In genomic region chr4:132198771-132199170, GRCm38 (mm10) we compare ENCODE assay signal across 24 mouse cellular contexts. TPM values are rescaled to one million over a fixed set of nuclear protein-coding genes. Genes with fewer than 3 reads are reported as not detected.
DNase-seq lines count a peak whose midpoint lies in the region; ATAC-seq and TF ChIP-seq lines count a peak whose summit lies in the region.
"Had no signal": no experiment of that assay in that cellular context is flagged by ENCODE, and none has a peak within 500 bp of the region (broad histone marks: within the 10 kb centered on the region; RNA-seq: fewer than 3 reads in every experiment).

No protein-coding gene starts in this region.

- TF ChIP-seq RAD21 in CH12.LX (IDR thresholded peaks at IDR 0.05; ENCODE audit: low read depth, low read length): no peak

- no peak overlapping the region for H3K9ac ChIP-seq in kidney, embryonic 16.5 days (replicated peaks; ENCODE audit: low read length)
- H3K9ac ChIP-seq in CH12.LX (ENCODE audit: insufficient read depth, low read depth) (no peak overlapping the region), ES-Bruce4 (ENCODE audit: low read depth, poor library complexity, severe bottlenecking) (no peak overlapping the region; the same call in 1 of the 2 replicates)
- no peak overlapping the region for H3K9ac ChIP-seq in liver, embryonic 15.5 days
- H3K9ac ChIP-seq: heart, embryonic 13.5 days; kidney, embryonic 15.5 days; limb, embryonic 12.5 days; midbrain, embryonic 15.5 days; neural tube, embryonic 15.5 days had no signal

- TF ChIP-seq EP300 in CH12.LX (IDR thresholded peaks at IDR 0.05; ENCODE audit: low read length): no peak
- TF ChIP-seq EP300 in ES-Bruce4 (IDR thresholded peaks at IDR 0.05; ENCODE audit: insufficient read depth, low read depth, low read length): no peak

- dilution Hi-C loops in CH12.LX (cut with MboI; ENCODE audit: extremely low pct_ligation_motif_present, extremely low pct_unique_long_range_greater_than_20kb, low sequenced_read_pairs): no loop called here

- ATAC-seq in kidney, embryonic 16.5 days (ENCODE audit: low FRiP score, low TSS enrichment): no peak
- no peak for ATAC-seq in liver, embryonic 15.5 days (ENCODE audit: insufficient read depth)
- ATAC-seq: forebrain, embryonic 16.5 days; hindbrain, postnatal 0 days; midbrain, embryonic 15.5 days had no signal

- H3K36me3 ChIP-seq in kidney, embryonic 16.5 days (ENCODE audit: insufficient read depth, low read length): peaks cover 17% of the 10 kb centered on the region
- H3K36me3 ChIP-seq in CH12.LX (replicated peaks in 1 of 2; ENCODE audit: control insufficient read depth in 1 of 2, insufficient read depth in 1 of 2, low read length in 1 of 2) (peaks cover 21 to 77% of the 10 kb centered on the region in 2 experiments), ES-Bruce4 (ENCODE audit: control insufficient read depth, insufficient read depth, low read length, poor library complexity, severe bottlenecking) (peaks cover 64% of the 10 kb centered on the region)
- H3K36me3 ChIP-seq in liver, embryonic 15.5 days (replicated peaks): peaks cover 67% of the 10 kb centered on the region

- TF ChIP-seq CTCF in CH12.LX (conservative IDR thresholded peaks at IDR 0.05 in 1 of 2, IDR thresholded peaks at IDR 0.05 in 1 of 2; ENCODE audit: low read depth in 2 of 2, low read length in 2 of 2) (no peak), ES-Bruce4 (IDR thresholded peaks at IDR 0.05; ENCODE audit: low read depth, low read length) (no peak)

- no peak overlapping the region for H3K4me2 ChIP-seq in kidney, embryonic 16.5 days (replicated peaks; ENCODE audit: low read depth, low read length)
- peak overlapping the region; percentile 32; the same call in 1 of the 2 replicates for H3K4me2 ChIP-seq in CH12.LX (ENCODE audit: insufficient read depth, low read depth, poor library complexity, severe bottlenecking)
- no peak overlapping the region for H3K4me2 ChIP-seq in liver, embryonic 15.5 days
- H3K4me2 ChIP-seq: heart, embryonic 13.5 days; kidney, embryonic 15.5 days; limb, embryonic 12.5 days; midbrain, embryonic 15.5 days; neural tube, embryonic 15.5 days had no signal

- H3K4me3 ChIP-seq in kidney, embryonic 16.5 days (ENCODE audit: low read length): no peak overlapping the region
- no peak overlapping the region for H3K4me3 ChIP-seq in CH12.LX (replicated peaks in 1 of 3; ENCODE audit: low read depth in 2 of 3, low read length in 2 of 3, poor library complexity in 1 of 3)
- H3K4me3 ChIP-seq in ES-Bruce4 (ENCODE audit: low read depth, low read length): no peak overlapping the region
- no peak overlapping the region for H3K4me3 ChIP-seq in liver, embryonic 15.5 days (replicated peaks)
- H3K4me3 ChIP-seq: erythroblast, embryonic 14.5 days; heart, embryonic 13.5 days; kidney, embryonic 15.5 days; limb, embryonic 12.5 days; midbrain, embryonic 10.5 days; midbrain, embryonic 15.5 days; neural tube, embryonic 15.5 days had no signal

- DNase-seq in kidney, postnatal 10 days: no peak
- no peak for DNase-seq in CH12.LX (ENCODE audit: extremely low read depth)
- no peak for DNase-seq in spleen, postnatal 36 days (ENCODE audit: low spot score in 2 of 2)
- DNase-seq in adrenal gland, postnatal 14 days: no peak
- DNase-seq: cerebellum, postnatal 10 days; right cerebral cortex, postnatal 14 days; thymus, adult 18-20 months had no signal

- H3K4me1 ChIP-seq in kidney, embryonic 16.5 days (ENCODE audit: insufficient read depth, low read length): peaks cover 12% of the 10 kb centered on the region; the same call in 1 of the 2 replicates
- H3K4me1 ChIP-seq in CH12.LX (ENCODE audit: control insufficient read depth in 1 of 2, insufficient read depth in 2 of 2): peaks cover 12 to 77% of the 10 kb centered on the region in 2 experiments
- peaks cover 2% of the 10 kb centered on the region for H3K4me1 ChIP-seq in ES-Bruce4 (ENCODE audit: control insufficient read depth, insufficient read depth, low read length)
- H3K4me1 ChIP-seq in liver, embryonic 15.5 days (replicated peaks): peaks cover 66% of the 10 kb centered on the region

- in situ Hi-C loops in CH12.LX (cut with MboI; ENCODE audit: low pct_ligation_motif_present, low pct_unique_long_range_greater_than_20kb, low sequenced_read_pairs): loop anchor here (25.0 kb wide), 1 partner anchor 214 kb away; the partner anchor contains the start of gene Phactr4

- H3K79me2 ChIP-seq in CH12.LX (replicated peaks; ENCODE audit: control insufficient read depth, extremely low read depth, insufficient read depth, poor library complexity, severe bottlenecking): peaks cover 98% of the 10 kb centered on the region

- 0 out of 2 replicates have a peak overlapping the region, but pooled peaks have one; percentile 3 for H3K27ac ChIP-seq in kidney, embryonic 16.5 days (ENCODE audit: low read length)
- H3K27ac ChIP-seq in CH12.LX (ENCODE audit: insufficient read depth, low read depth) (no peak overlapping the region), ES-Bruce4 (ENCODE audit: insufficient read depth, low read length) (peak overlapping the region; percentile 80)
- H3K27ac ChIP-seq in liver, embryonic 15.5 days (replicated peaks): peak overlapping the region; percentile 54
- H3K27ac ChIP-seq: hindbrain, postnatal 0 days; kidney, embryonic 15.5 days; limb, embryonic 12.5 days; midbrain, embryonic 10.5 days; midbrain, embryonic 15.5 days; neural tube, embryonic 15.5 days; stomach, postnatal 0 days had no signal

- H3K9me3 ChIP-seq in kidney, embryonic 16.5 days (ENCODE audit: low read length): no peaks in the 10 kb centered on the region
- no peaks in the 10 kb centered on the region for H3K9me3 ChIP-seq in CH12.LX (replicated peaks; ENCODE audit: low read length)
- no peaks in the 10 kb centered on the region for H3K9me3 ChIP-seq in ES-Bruce4 (replicated peaks; ENCODE audit: control insufficient read depth, insufficient read depth, low read length, poor library complexity, severe bottlenecking)
- no peaks in the 10 kb centered on the region for H3K9me3 ChIP-seq in liver, embryonic 15.5 days (replicated peaks)
- H3K9me3 ChIP-seq: heart, embryonic 13.5 days; kidney, embryonic 15.5 days; limb, embryonic 12.5 days; midbrain, embryonic 10.5 days; midbrain, embryonic 15.5 days; neural tube, embryonic 15.5 days had no signal

- H3K27me3 ChIP-seq in kidney, embryonic 16.5 days (ENCODE audit: insufficient read depth, low read length): no peaks in the 10 kb centered on the region
- H3K27me3 ChIP-seq in CH12.LX (replicated peaks) (no peaks in the 10 kb centered on the region), ES-Bruce4 (ENCODE audit: control insufficient read depth, insufficient read depth, low read length, poor library complexity, severe bottlenecking) (no peaks in the 10 kb centered on the region)
- H3K27me3 ChIP-seq in liver, embryonic 15.5 days: no peaks in the 10 kb centered on the region
- H3K27me3 ChIP-seq: heart, embryonic 13.5 days; kidney, embryonic 15.5 days; limb, embryonic 12.5 days; midbrain, embryonic 15.5 days; neural tube, embryonic 15.5 days had no signal

- TF ChIP-seq POLR2A in CH12.LX (IDR thresholded peaks at IDR 0.05; ENCODE audit: low read depth, low read length): no peak
- no peak for TF ChIP-seq POLR2A in ES-Bruce4 (IDR thresholded peaks at IDR 0.05; ENCODE audit: insufficient read depth, low read length)

TF ChIP-seq in CH12.LX, 34 proteins besides CTCF, POLR2A, EP300 and RAD21:
- TF ChIP-seq POLR2AphosphoS2 (IDR thresholded peaks at IDR 0.05; ENCODE audit: low read depth, low read length) (peak; percentile 35; the same call in 1 of the 2 replicates), BHLHE40 (IDR thresholded peaks at IDR 0.05; ENCODE audit: low read depth, low read length) (no peak), MAFK (IDR thresholded peaks at IDR 0.05; ENCODE audit: insufficient replicate concordance, low read length) (peak; percentile 95)

RNA-seq across cellular contexts. Expression of gene Ythdf2, which starts 13.3 kb away (rescaled TPM):
- polyA plus RNA-seq in kidney, embryonic 16.5 days (2015; fragmentation: Nextera tagmentation; extraction: Ambion mirVana): 106 and 108 TPM in 2 replicates
- total RNA-seq in CH12.LX (2012; rRNA removed) (51.6 and 63.8 TPM in 2 replicates), CH12.LX (2014; rRNA removed) (53.3 and 56.5 TPM in 2 replicates)
- polyA plus RNA-seq in CH12.LX (2012; ENCODE audit: insufficient read length, low read depth) (78.3 and 79.4 TPM in 2 replicates), ES-Bruce4 (2011; ENCODE audit: insufficient read depth, insufficient read length, low read depth, missing spikeins) (88.7 and 91.1 TPM in 2 replicates)
- 26.2 and 28.6 TPM in 2 replicates for polyA plus RNA-seq in liver, embryonic 15.5 days (2015; fragmentation: Nextera tagmentation; extraction: Ambion mirVana)
- 48.8 and 49.5 TPM in 2 replicates for total RNA-seq in adrenal gland, postnatal 14 days (2021)

RNA-seq across cellular contexts. Expression of gene Oprd1, which starts 54.5 kb away (rescaled TPM):
- polyA plus RNA-seq in kidney, embryonic 16.5 days (2015; fragmentation: Nextera tagmentation; extraction: Ambion mirVana): 0.06 and 0.19 TPM in 2 replicates
- not detected in 2 replicates for total RNA-seq in CH12.LX (2012; rRNA removed)
- total RNA-seq in CH12.LX (2014; rRNA removed): not detected in 2 replicates
- not detected in 2 replicates for polyA plus RNA-seq in CH12.LX (2012; ENCODE audit: insufficient read length, low read depth)
- 0.54 and 0.82 TPM in 2 replicates for polyA plus RNA-seq in ES-Bruce4 (2011; ENCODE audit: insufficient read depth, insufficient read length, low read depth, missing spikeins)
- 0.08 TPM in 1 of 2 replicates, not detected in the other for polyA plus RNA-seq in liver, embryonic 15.5 days (2015; fragmentation: Nextera tagmentation; extraction: Ambion mirVana)
- total RNA-seq in adrenal gland, postnatal 14 days (2021): 1.3 and 1.4 TPM in 2 replicates
- total RNA-seq: common myeloid progenitor, adult 5-6 weeks; megakaryocyte progenitor cell, adult 5-6 weeks had no signal
- polyA plus RNA-seq: erythroblast, embryonic 14.5 days; forebrain, embryonic 11.5 days; hindbrain, embryonic 11.5 days had no signal
